Mouse (Mus musculus) cerebellum, adult 8-10 months (tissue): ENCODE results near the gene Sez6l.

Experiments
- DNase-seq: peaks from one replicate; pipeline ENCODE4 v3.0.0; 2022

Sez6l gene

GRCm38 (mm10) chr5:112382641-112383330 is 194.2 kb downstream of the Sez6l start:
- DNase-seq: no peak

DNA sequence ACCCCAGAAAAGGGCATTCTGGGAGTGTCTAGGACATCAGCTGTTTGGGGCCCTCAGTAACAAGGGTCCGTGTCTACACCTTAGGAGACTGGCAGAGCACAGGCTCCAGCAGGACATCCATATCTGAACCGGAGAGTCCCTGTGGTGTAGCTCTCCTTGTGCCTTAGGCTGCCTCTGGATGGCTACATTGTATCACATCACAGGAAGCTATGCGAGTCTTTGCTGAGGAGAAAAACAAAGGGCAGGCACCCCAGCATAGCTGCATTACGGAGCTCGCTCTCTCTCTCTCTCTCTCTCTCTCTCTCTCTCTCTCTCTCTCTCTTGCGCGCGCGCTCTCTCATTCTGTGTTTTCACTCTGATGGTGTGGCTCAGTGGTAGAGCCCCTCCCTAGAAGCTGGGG is 194.9 kb downstream of the Sez6l start:
- DNase-seq: no peak

- DNase-seq: no peak
Observed at GRCm38 (mm10) chr5:112381154-112381553, 195.8 kb downstream of the Sez6l start.

- no peak for DNase-seq
Observed at GRCm38 (mm10) chr5:112378716-112379115, 198.3 kb downstream of the Sez6l start.

- DNase-seq: no peak
Observed at GRCm38 (mm10) chr5:112377380-112377779, 199.6 kb downstream of the Sez6l start.

DNA sequence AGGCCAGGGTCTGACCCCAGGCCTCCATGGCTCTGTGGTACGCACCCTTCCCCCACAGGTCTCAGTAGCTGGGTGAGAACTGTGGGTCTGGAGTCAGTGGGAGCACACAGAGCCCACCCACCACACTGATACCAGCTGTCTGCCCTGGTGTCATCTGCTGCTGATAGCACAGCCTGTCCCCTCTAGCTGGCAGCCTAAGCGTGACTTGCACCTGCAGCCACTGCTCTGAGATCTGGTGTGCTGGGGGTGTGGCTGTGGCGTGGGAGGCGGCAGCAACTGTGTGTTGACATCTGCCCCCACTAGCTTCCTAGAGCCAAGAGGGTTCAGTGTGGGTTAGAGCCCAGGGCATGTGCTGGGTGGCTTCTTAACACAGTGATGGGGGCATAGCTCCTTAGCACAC is 200.9 kb downstream of the Sez6l start:
- no peak for DNase-seq

DNA sequence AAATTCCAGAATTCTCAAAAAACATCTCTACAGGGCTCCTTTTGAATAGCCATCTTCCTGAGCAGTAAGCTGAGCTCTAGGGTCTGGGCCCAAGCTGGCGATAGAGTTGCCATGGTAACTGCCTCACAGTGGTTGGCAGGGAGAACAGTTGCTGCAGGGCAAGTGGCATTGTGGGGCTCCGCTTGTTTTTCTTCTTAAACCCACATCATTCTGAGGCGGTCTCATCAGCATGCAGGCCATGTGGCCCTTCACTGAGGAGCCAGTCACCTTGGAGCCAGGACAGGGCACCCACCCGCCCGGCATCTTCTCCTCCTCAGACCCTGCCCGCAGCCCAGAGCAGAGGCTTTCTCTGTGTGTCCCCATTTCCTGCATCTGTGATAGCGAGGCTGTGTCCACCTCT is 205.1 kb downstream of the Sez6l start:
- DNase-seq: peak; percentile 51

- peak; percentile 44 for DNase-seq
Observed at GRCm38 (mm10) chr5:112370236-112370813, 206.7 kb downstream of the Sez6l start.

DNA sequence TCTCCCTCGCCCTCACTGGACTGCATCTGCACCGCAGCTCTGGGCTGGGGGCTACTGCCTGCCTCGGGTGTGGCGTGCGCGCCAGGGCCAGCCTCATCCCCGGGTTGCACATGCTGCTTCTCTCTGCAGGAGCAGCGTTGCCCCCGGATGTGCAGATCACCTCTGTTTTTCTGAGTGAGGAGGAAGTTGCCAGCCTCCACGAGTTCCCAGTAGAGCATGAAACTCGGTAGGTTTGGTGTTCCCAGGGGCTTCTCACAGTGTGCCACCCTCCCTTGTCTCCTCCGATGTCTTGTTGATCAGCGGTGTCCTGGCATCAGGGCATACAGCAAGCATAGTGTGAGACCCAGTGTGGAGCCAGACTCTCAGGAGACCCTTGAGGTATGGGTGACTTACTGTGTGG is 207.7 kb downstream of the Sez6l start:
- DNase-seq: no peak
